Mouse (Mus musculus): ENCODE data around the gene Rreb1. TPM values are rescaled to one million over a fixed set of nuclear protein-coding genes. Genes with fewer than 3 reads are reported as not detected.

Gene Rreb1
- polyA plus RNA-seq, 1 experiment from 2014 or later = 9.0 TPM

DNA sequence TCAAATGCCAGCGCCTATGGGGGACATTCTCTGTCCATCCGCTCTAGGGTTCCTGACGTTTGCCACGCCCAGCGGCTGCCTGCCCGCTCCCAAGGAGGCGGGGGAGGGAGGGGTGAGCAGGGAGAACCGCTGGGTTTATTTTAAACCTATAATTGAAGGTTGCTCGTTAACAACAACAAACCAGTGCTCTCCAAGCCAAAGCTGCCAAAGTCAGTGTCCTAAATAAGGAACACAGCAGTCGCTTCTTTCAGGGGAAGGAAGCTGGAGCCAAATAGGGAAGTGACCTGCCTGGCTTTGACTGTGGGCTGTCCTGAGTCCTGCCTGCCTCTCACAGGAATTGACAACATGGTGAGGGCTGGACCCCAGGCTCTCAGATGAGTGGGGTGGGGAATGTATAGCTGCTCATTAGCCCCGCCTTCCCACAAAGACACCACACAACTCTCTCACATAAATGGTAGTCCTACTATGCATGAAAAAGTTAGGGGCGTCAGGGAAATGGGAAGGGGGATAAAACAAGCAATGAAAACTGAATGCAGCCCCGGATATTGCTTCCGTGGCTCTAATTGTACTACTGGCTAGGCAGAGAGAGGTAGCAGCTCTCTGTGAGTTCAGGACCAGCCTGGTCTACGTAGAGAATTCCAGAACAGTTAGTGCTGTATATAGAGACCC, 181.2 kb downstream of the Rreb1 start:
- no peaks in the 10 kb centered on the region for H3K36me3 ChIP-seq (ENCODE audit: insufficient read depth, low read length)
- WGBS = 79% methylated on average over 15 of the region's 15 CpGs
- no peaks in the 10 kb centered on the region for H3K27me3 ChIP-seq (ENCODE audit: insufficient read depth, low read length)
- no peak for TF ChIP-seq CTCF (IDR thresholded peaks at IDR 0.05; ENCODE audit: low read depth)
- no peak for DNase-seq (ENCODE audit: low spot score)
- H3K4me3 ChIP-seq (replicated peaks; ENCODE audit: low read depth, low read length) = no peak overlapping the region
- ATAC-seq (replicated peaks; ENCODE audit: low FRiP score, low read depth) = no peak
- no peak overlapping the region for H3K4me2 ChIP-seq (ENCODE audit: low read length)
- no peak overlapping the region for H3K9ac ChIP-seq (ENCODE audit: low read depth, low read length)
- no peak overlapping the region for H3K27ac ChIP-seq
- no peaks in the 10 kb centered on the region for H3K9me3 ChIP-seq (replicated peaks; ENCODE audit: low read length)
- peaks cover 6% of the 10 kb centered on the region; the same call in 1 of the 2 replicates for H3K4me1 ChIP-seq (replicated peaks; ENCODE audit: insufficient read depth, low read length)

DNA sequence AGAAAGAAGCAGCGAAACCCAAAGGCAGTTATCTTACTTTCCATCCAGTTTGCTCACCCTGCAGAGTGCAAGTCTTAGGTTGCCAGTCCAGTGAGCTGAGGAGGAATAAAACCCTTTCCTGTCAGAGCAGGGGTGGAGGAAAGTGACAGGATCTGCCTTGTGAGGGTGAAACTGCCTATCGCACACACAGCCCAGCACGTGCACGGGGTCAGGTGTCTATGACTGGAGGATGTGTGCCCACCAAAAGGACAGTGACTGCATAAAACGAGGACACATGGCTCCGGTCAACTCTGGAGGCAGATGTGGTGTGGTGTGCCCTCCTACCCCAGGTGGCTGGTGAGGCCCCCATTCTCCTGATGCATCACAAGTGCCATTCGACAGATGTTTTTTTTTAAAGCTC, 181.7 kb downstream of the Rreb1 start:
- no peak for TF ChIP-seq CTCF (IDR thresholded peaks at IDR 0.05; ENCODE audit: low read depth)
- no peak overlapping the region for H3K4me2 ChIP-seq (ENCODE audit: low read length)
- H3K4me1 ChIP-seq (replicated peaks; ENCODE audit: insufficient read depth, low read length) = peaks cover 9% of the 10 kb centered on the region; the same call in 1 of the 2 replicates
- DNase-seq (ENCODE audit: low spot score) = no peak
- ATAC-seq (replicated peaks; ENCODE audit: low FRiP score, low read depth) = no peak
- H3K4me3 ChIP-seq (replicated peaks; ENCODE audit: low read depth, low read length) = no peak overlapping the region
- 53% methylated on average over 7 of the region's 7 CpGs for whole genome bisulfite sequencing
- H3K27me3 ChIP-seq (ENCODE audit: insufficient read depth, low read length) = no peaks in the 10 kb centered on the region
- no peaks in the 10 kb centered on the region for H3K36me3 ChIP-seq (ENCODE audit: insufficient read depth, low read length)
- H3K9me3 ChIP-seq (replicated peaks; ENCODE audit: low read length) = no peaks in the 10 kb centered on the region
- no peak overlapping the region for H3K27ac ChIP-seq
- H3K9ac ChIP-seq (ENCODE audit: low read depth, low read length) = no peak overlapping the region

DNA sequence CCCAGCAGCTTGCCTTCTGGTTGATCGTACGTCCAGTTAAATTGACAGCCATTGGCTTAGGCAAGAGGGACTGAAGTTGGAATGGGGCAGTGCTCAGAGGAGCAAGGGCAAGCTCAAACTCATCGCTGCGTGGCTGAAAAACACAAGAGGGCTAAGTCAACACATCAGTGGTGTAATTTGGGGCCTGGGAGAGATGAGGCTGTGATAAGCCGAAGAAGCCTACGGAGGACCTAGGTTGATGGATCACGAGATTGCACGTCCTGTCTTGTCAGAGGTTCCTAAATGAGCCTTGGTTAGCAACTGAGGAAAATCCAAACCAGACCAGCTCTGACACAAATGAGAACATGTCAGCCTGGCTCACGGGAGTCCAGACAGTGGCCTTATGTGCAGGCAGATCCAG, 184.3 kb downstream of the Rreb1 start:
- Histone ChIP-seq H3K4me2 (ENCODE audit: low read length) (no peak overlapping the region), H3K9me3 (replicated peaks; ENCODE audit: low read length) (no peaks in the 10 kb centered on the region), H3K36me3 (ENCODE audit: insufficient read depth, low read length) (no peaks in the 10 kb centered on the region), H3K9ac (ENCODE audit: low read depth, low read length) (no peak overlapping the region), H3K27me3 (ENCODE audit: insufficient read depth, low read length) (no peaks in the 10 kb centered on the region), H3K27ac (no peak overlapping the region), H3K4me3 (replicated peaks; ENCODE audit: low read depth, low read length) (no peak overlapping the region), H3K4me1 (replicated peaks; ENCODE audit: insufficient read depth, low read length) (peaks cover 33% of the 10 kb centered on the region)
- ATAC-seq (replicated peaks; ENCODE audit: low FRiP score, low read depth) (no peak), DNase-seq (ENCODE audit: low spot score) (no peak)
- 92% methylated on average over 9 of the region's 9 CpGs for WGBS
- TF ChIP-seq CTCF (IDR thresholded peaks at IDR 0.05; ENCODE audit: low read depth) = no peak

DNA sequence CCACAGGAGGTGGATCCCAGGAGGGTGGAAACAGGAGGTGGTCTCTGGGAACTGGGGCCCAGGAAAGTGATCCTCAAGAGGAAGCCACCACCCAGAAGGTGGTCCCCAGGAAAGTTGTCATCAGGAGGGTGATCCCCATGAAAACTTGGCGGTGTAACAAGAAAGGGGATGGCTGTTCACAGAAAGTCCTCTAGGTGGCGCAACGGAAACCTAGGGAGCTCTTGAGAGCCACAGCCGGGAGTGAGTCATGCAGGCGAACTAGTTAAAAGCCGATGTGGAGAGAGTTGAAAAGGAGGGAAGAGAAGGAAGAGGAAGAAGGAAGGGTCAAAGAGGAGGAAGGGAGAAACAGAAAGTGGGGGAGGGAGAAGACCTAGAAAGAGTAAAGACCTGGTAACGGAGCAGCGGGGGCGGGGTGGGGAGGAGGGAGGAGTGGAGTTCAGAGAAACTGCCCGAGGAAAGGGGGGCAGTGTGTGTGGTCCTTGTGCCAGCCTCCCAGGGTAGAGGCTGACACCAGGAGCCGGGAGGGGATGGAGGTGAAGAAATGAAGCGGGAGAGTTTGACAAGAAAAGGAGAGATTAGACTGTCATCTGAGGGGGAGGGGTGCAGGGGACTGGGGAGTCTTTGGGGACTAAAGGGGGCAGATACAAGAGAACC, 185.3 kb downstream of the Rreb1 start:
- H3K4me2 ChIP-seq (ENCODE audit: low read length) = peak overlapping the region; percentile 48
- H3K27ac ChIP-seq = no peak overlapping the region
- peak overlapping the region; percentile 13 for H3K4me3 ChIP-seq (replicated peaks; ENCODE audit: low read depth, low read length)
- 0 out of 2 replicates have a peak overlapping the region, but pooled peaks have one; percentile 15 for H3K9ac ChIP-seq (ENCODE audit: low read depth, low read length)
- peak; percentile 90 for TF ChIP-seq CTCF (IDR thresholded peaks at IDR 0.05; ENCODE audit: low read depth)
- H3K4me1 ChIP-seq (replicated peaks; ENCODE audit: insufficient read depth, low read length) = peaks cover 35% of the 10 kb centered on the region
- ATAC-seq (replicated peaks; ENCODE audit: low FRiP score, low read depth) (0 out of 2 replicates have a peak, but pooled peaks have one; percentile 6), DNase-seq (ENCODE audit: low spot score) (peak; percentile 95)
- no peaks in the 10 kb centered on the region for H3K36me3 ChIP-seq (ENCODE audit: insufficient read depth, low read length)
- 1% methylated on average over 12 of the region's 12 CpGs for WGBS
- H3K27me3 ChIP-seq (ENCODE audit: insufficient read depth, low read length) = no peaks in the 10 kb centered on the region
- no peaks in the 10 kb centered on the region for H3K9me3 ChIP-seq (replicated peaks; ENCODE audit: low read length)

- Histone ChIP-seq H3K9me3 (replicated peaks; ENCODE audit: low read length) (no peaks in the 10 kb centered on the region), H3K4me2 (ENCODE audit: low read length) (peak overlapping the region; percentile 48), H3K27ac (no peak overlapping the region), H3K4me1 (replicated peaks; ENCODE audit: insufficient read depth, low read length) (peaks cover 39% of the 10 kb centered on the region), H3K9ac (ENCODE audit: low read depth, low read length) (0 out of 2 replicates have a peak overlapping the region, but pooled peaks have one; percentile 15), H3K4me3 (replicated peaks; ENCODE audit: low read depth, low read length) (no peak overlapping the region), H3K27me3 (ENCODE audit: insufficient read depth, low read length) (no peaks in the 10 kb centered on the region), H3K36me3 (ENCODE audit: insufficient read depth, low read length) (no peaks in the 10 kb centered on the region)
- 49% methylated on average over 20 of the region's 20 CpGs for WGBS
- ATAC-seq (replicated peaks; ENCODE audit: low FRiP score, low read depth) (no peak), DNase-seq (ENCODE audit: low spot score) (no peak)
- no peak for TF ChIP-seq CTCF (IDR thresholded peaks at IDR 0.05; ENCODE audit: low read depth)
These were observed 186.2 kb downstream of the Rreb1 start for GRCm38 (mm10) chr13:37964128-37965087.
